Comparison of ENCODE assay signal across 22 mouse cellular contexts in genomic region chr12:89993273-89993672, GRCm38 (mm10).
DNase-seq lines count a peak whose midpoint lies in the region; ATAC-seq and TF ChIP-seq lines count a peak whose summit lies in the region.
"Had no signal": no experiment of that assay in that cellular context is flagged by ENCODE, and none has a peak within 500 bp of the region (broad histone marks: within the 10 kb centered on the region; RNA-seq: fewer than 3 reads in every experiment).

No protein-coding gene starts in this region.

- no peak for TF ChIP-seq EP300 in lung, postnatal 0 days (IDR thresholded peaks at IDR 0.05)

- peak; percentile 56 for DNase-seq in forebrain, postnatal 0 days
- no peak for DNase-seq in kidney, postnatal 10 days
- peak; percentile 10 for DNase-seq in lung, embryonic 14.5 days
- no peak for DNase-seq in lung, postnatal 0 days (ENCODE audit: low spot score)
- DNase-seq: adrenal gland, adult 2 months; adrenal gland, adult 8-10 months; adrenal gland, postnatal 10 days; adrenal gland, postnatal 14 days; adrenal gland, postnatal 25 days; adrenal gland, postnatal 36 days; B cell, adult 2 months; cerebellum, adult 11 months; cerebellum, adult 11-12 months had no signal

- no peak overlapping the region for H3K4me3 ChIP-seq in forebrain, embryonic 16.5 days (replicated peaks; ENCODE audit: low read length)
- H3K4me3 ChIP-seq in forebrain, embryonic 12.5 days (replicated peaks), result no peak overlapping the region
- no peak overlapping the region for H3K4me3 ChIP-seq in forebrain, postnatal 0 days (ENCODE audit: low read depth, low read length)
- H3K4me3 ChIP-seq in forebrain, embryonic 15.5 days, result no peak overlapping the region
- H3K4me3 ChIP-seq in kidney, embryonic 16.5 days (ENCODE audit: low read length), result no peak overlapping the region
- no peak overlapping the region for H3K4me3 ChIP-seq in lung, embryonic 14.5 days (ENCODE audit: low read depth, low read length)
- no peak overlapping the region for H3K4me3 ChIP-seq in lung, postnatal 0 days (ENCODE audit: low read depth, low read length)

- no peaks in the 10 kb centered on the region for H3K36me3 ChIP-seq in forebrain, embryonic 16.5 days (ENCODE audit: control insufficient read depth, insufficient read depth)
- no peaks in the 10 kb centered on the region for H3K36me3 ChIP-seq in forebrain, embryonic 12.5 days (replicated peaks)
- H3K36me3 ChIP-seq in forebrain, postnatal 0 days (ENCODE audit: insufficient read depth), result no peaks in the 10 kb centered on the region
- H3K36me3 ChIP-seq in forebrain, embryonic 15.5 days, result no peaks in the 10 kb centered on the region
- H3K36me3 ChIP-seq in kidney, embryonic 16.5 days (ENCODE audit: insufficient read depth, low read length), result no peaks in the 10 kb centered on the region
- H3K36me3 ChIP-seq in lung, embryonic 14.5 days (ENCODE audit: insufficient read depth), result no peaks in the 10 kb centered on the region
- no peaks in the 10 kb centered on the region for H3K36me3 ChIP-seq in lung, postnatal 0 days (ENCODE audit: insufficient read depth, low read length)
- H3K36me3 ChIP-seq: G1E had no signal

- H3K27ac ChIP-seq in forebrain, embryonic 16.5 days (ENCODE audit: low read length), result no peak overlapping the region
- no peak overlapping the region for H3K27ac ChIP-seq in forebrain, embryonic 12.5 days
- no peak overlapping the region for H3K27ac ChIP-seq in forebrain, postnatal 0 days (ENCODE audit: low read depth, low read length)
- no peak overlapping the region for H3K27ac ChIP-seq in forebrain, embryonic 15.5 days (replicated peaks)
- no peak overlapping the region for H3K27ac ChIP-seq in kidney, embryonic 16.5 days (ENCODE audit: low read length)
- H3K27ac ChIP-seq in lung, embryonic 14.5 days (ENCODE audit: low read depth), result no peak overlapping the region
- H3K27ac ChIP-seq in lung, postnatal 0 days (ENCODE audit: low read length), result no peak overlapping the region

- no peaks in the 10 kb centered on the region for H3K4me1 ChIP-seq in forebrain, embryonic 16.5 days (replicated peaks; ENCODE audit: control insufficient read depth, insufficient read depth, low read length)
- H3K4me1 ChIP-seq in forebrain, embryonic 12.5 days, result no peaks in the 10 kb centered on the region
- no peaks in the 10 kb centered on the region for H3K4me1 ChIP-seq in forebrain, postnatal 0 days (ENCODE audit: insufficient read depth)
- no peaks in the 10 kb centered on the region for H3K4me1 ChIP-seq in forebrain, embryonic 15.5 days
- no peaks in the 10 kb centered on the region for H3K4me1 ChIP-seq in kidney, embryonic 16.5 days (ENCODE audit: insufficient read depth, low read length)
- H3K4me1 ChIP-seq in lung, embryonic 14.5 days (ENCODE audit: insufficient read depth), result no peaks in the 10 kb centered on the region
- no peaks in the 10 kb centered on the region for H3K4me1 ChIP-seq in lung, postnatal 0 days (ENCODE audit: insufficient read depth, low read depth, low read length)

- no peaks in the 10 kb centered on the region for H3K9me3 ChIP-seq in forebrain, embryonic 16.5 days (ENCODE audit: control insufficient read depth, low read length)
- H3K9me3 ChIP-seq in forebrain, embryonic 12.5 days, result no peaks in the 10 kb centered on the region
- H3K9me3 ChIP-seq in forebrain, postnatal 0 days (ENCODE audit: low read length), result no peaks in the 10 kb centered on the region
- no peaks in the 10 kb centered on the region for H3K9me3 ChIP-seq in forebrain, embryonic 15.5 days
- H3K9me3 ChIP-seq in kidney, embryonic 16.5 days (ENCODE audit: low read length), result no peaks in the 10 kb centered on the region
- no peaks in the 10 kb centered on the region for H3K9me3 ChIP-seq in lung, embryonic 14.5 days (ENCODE audit: low read depth, low read length)
- no peaks in the 10 kb centered on the region for H3K9me3 ChIP-seq in lung, postnatal 0 days (ENCODE audit: low read length)

- H3K27me3 ChIP-seq in forebrain, embryonic 16.5 days (replicated peaks; ENCODE audit: control insufficient read depth, insufficient read depth, low read length), result no peaks in the 10 kb centered on the region; the same call in 1 of the 2 replicates
- H3K27me3 ChIP-seq in forebrain, embryonic 12.5 days, result no peaks in the 10 kb centered on the region
- H3K27me3 ChIP-seq in forebrain, postnatal 0 days (ENCODE audit: insufficient read depth, low read length), result no peaks in the 10 kb centered on the region
- no peaks in the 10 kb centered on the region for H3K27me3 ChIP-seq in forebrain, embryonic 15.5 days
- no peaks in the 10 kb centered on the region for H3K27me3 ChIP-seq in kidney, embryonic 16.5 days (ENCODE audit: insufficient read depth, low read length)
- H3K27me3 ChIP-seq in lung, embryonic 14.5 days (ENCODE audit: insufficient read depth, low read length), result no peaks in the 10 kb centered on the region
- H3K27me3 ChIP-seq in lung, postnatal 0 days (replicated peaks; ENCODE audit: insufficient read depth, low read length), result no peaks in the 10 kb centered on the region
- H3K27me3 ChIP-seq: CH12.LX, Patski had no signal

- 51% methylated on average over 5 of the region's 5 CpGs for WGBS in forebrain, embryonic 16.5 days
- WGBS in forebrain, embryonic 12.5 days, result 80% methylated on average over 5 of the region's 5 CpGs
- WGBS in forebrain, postnatal 0 days, result 34% methylated on average over 5 of the region's 5 CpGs
- 57% methylated on average over 5 of the region's 5 CpGs for WGBS in forebrain, embryonic 15.5 days
- WGBS in kidney, embryonic 16.5 days, result 60% methylated on average over 5 of the region's 5 CpGs
- WGBS in lung, embryonic 14.5 days, result 62% methylated on average over 5 of the region's 5 CpGs
- 45% methylated on average over 5 of the region's 5 CpGs for WGBS in lung, postnatal 0 days

- peak; percentile 64; the same call in 1 of the 2 replicates for ATAC-seq in forebrain, embryonic 16.5 days
- ATAC-seq in forebrain, embryonic 12.5 days (ENCODE audit: low FRiP score), result no peak
- ATAC-seq in forebrain, postnatal 0 days, result 0 out of 2 replicates have a peak, but pooled peaks have one; percentile 50
- ATAC-seq in forebrain, embryonic 15.5 days (replicated peaks), result no peak
- ATAC-seq in kidney, embryonic 16.5 days (ENCODE audit: low FRiP score, low TSS enrichment), result peak; percentile 9; the same call in 1 of the 2 replicates
- no peak for ATAC-seq in lung, embryonic 14.5 days (ENCODE audit: insufficient read depth)
- ATAC-seq in lung, postnatal 0 days, result no peak
- ATAC-seq: activated CD4-positive, CD25-positive, alpha-beta regulatory T cell, adult 4 months; CD4-positive, CD25-positive, alpha-beta regulatory T cell, adult 4 months; Patski had no signal

- H3K4me2 ChIP-seq in forebrain, embryonic 16.5 days (ENCODE audit: low read length), result no peak overlapping the region
- H3K4me2 ChIP-seq in forebrain, embryonic 12.5 days, result no peak overlapping the region
- no peak overlapping the region for H3K4me2 ChIP-seq in forebrain, postnatal 0 days (ENCODE audit: low read depth)
- H3K4me2 ChIP-seq in forebrain, embryonic 15.5 days (replicated peaks), result no peak overlapping the region
- H3K4me2 ChIP-seq in kidney, embryonic 16.5 days (replicated peaks; ENCODE audit: low read depth, low read length), result no peak overlapping the region
- no peak overlapping the region for H3K4me2 ChIP-seq in lung, embryonic 14.5 days
- H3K4me2 ChIP-seq in lung, postnatal 0 days (replicated peaks; ENCODE audit: low read depth, low read length), result no peak overlapping the region

- no peak overlapping the region for H3K9ac ChIP-seq in forebrain, embryonic 16.5 days (replicated peaks; ENCODE audit: low read depth, low read length)
- no peak overlapping the region for H3K9ac ChIP-seq in forebrain, embryonic 12.5 days
- no peak overlapping the region for H3K9ac ChIP-seq in forebrain, postnatal 0 days
- H3K9ac ChIP-seq in forebrain, embryonic 15.5 days (replicated peaks), result no peak overlapping the region
- H3K9ac ChIP-seq in kidney, embryonic 16.5 days (replicated peaks; ENCODE audit: low read length), result no peak overlapping the region
- no peak overlapping the region for H3K9ac ChIP-seq in lung, embryonic 14.5 days
- H3K9ac ChIP-seq in lung, postnatal 0 days (replicated peaks; ENCODE audit: low read depth), result no peak overlapping the region

- TF ChIP-seq CTCF in forebrain, postnatal 0 days (IDR thresholded peaks at IDR 0.05; ENCODE audit: low read depth), result no peak
- no peak for TF ChIP-seq CTCF in lung, embryonic 14.5 days (IDR thresholded peaks at IDR 0.05; ENCODE audit: low read depth)
- no peak for TF ChIP-seq CTCF in lung, postnatal 0 days (IDR thresholded peaks at IDR 0.05)

Comparison
In these comparisons a context has a peak if more than half of its experiments do, and no peak if none do; other contexts are left out.
1. ATAC-seq: peak in forebrain, embryonic 16.5 days (single experiment), forebrain, postnatal 0 days (single experiment) and kidney, embryonic 16.5 days (single experiment); none in forebrain, embryonic 12.5 days (single experiment), forebrain, embryonic 15.5 days (single experiment), lung, embryonic 14.5 days (single experiment) and lung, postnatal 0 days (single experiment).
2. DNase-seq: peak in forebrain, postnatal 0 days (single experiment) and lung, embryonic 14.5 days (single experiment); none in kidney, postnatal 10 days (single experiment) and lung, postnatal 0 days (single experiment).